Mouse (Mus musculus): Measurements from ENCODE around the gene Fbxl12. TPM values are rescaled to one million over a fixed set of nuclear protein-coding genes. Genes with fewer than 3 reads are reported as not detected.
"Not testable (repeated sequence)": the region's sequence is repeated elsewhere in the genome, so short reads cannot be mapped to it uniquely, and the experiment has no call there.

Gene Fbxl12
- 4.5 and 4.9 TPM in 2 replicates for polyA plus RNA-seq (2015; fragmentation: Nextera tagmentation; extraction: Ambion mirVana)

- under 1% methylated on average over 43 of the region's 43 CpGs for WGBS (ENCODE audit: insufficient replicate concordance)
- Histone ChIP-seq H3K4me3 (replicated peaks) (peak within 1 kb of the TSS; percentile 77), H3K27ac (replicated peaks) (peak within 1 kb of the TSS; percentile 87), H3K9me3 (replicated peaks) (no peaks in the 10 kb centered on the region), H3K9ac (peak within 1 kb of the TSS; percentile 76), H3K27me3 (no peaks in the 10 kb centered on the region), H3K4me2 (peak within 1 kb of the TSS; percentile 98), H3K36me3 (replicated peaks) (peaks cover 34% of the 10 kb centered on the region), H3K4me1 (replicated peaks) (peaks cover 69% of the 10 kb centered on the region)
- ATAC-seq (ENCODE audit: insufficient read depth), result peak; percentile 45
Observed at GRCm38 (mm10) chr9:20644360-20645081, at the start of gene Fbxl12. Fbxl12 (minus strand) TSS chr9:20644767.

GRCm38 (mm10) chr9:20692863-20693262 lies 48.3 kb upstream of the Fbxl12 start:
- Histone ChIP-seq H3K36me3 (replicated peaks) (no peaks in the 10 kb centered on the region), H3K4me1 (replicated peaks) (no peaks in the 10 kb centered on the region; the same call in 1 of the 2 replicates), H3K27ac (replicated peaks) (no peak overlapping the region), H3K4me3 (replicated peaks) (no peak overlapping the region), H3K9ac (no peak overlapping the region), H3K27me3 (peaks cover 49% of the 10 kb centered on the region), H3K9me3 (replicated peaks) (no peaks in the 10 kb centered on the region), H3K4me2 (no peak overlapping the region)
- WGBS (ENCODE audit: insufficient replicate concordance), result 68% methylated on average over 3 of the region's 3 CpGs
- no peak for ATAC-seq (ENCODE audit: insufficient read depth)

- not testable (repeated sequence) for ATAC-seq (ENCODE audit: insufficient read depth); H3K4me2 ChIP-seq; H3K9ac ChIP-seq; H3K27ac ChIP-seq (replicated peaks); H3K4me3 ChIP-seq (replicated peaks); H3K4me1 ChIP-seq (replicated peaks); H3K9me3 ChIP-seq (replicated peaks); H3K36me3 ChIP-seq (replicated peaks)
- 77% methylated on average over 2 of the region's 2 CpGs for WGBS (ENCODE audit: insufficient replicate concordance)
- H3K27me3 ChIP-seq, result peaks cover 29% of the 10 kb centered on the region
Observed at GRCm38 (mm10) chr9:20690449-20690848, 45.9 kb upstream of the Fbxl12 start.

- H3K9me3 ChIP-seq (replicated peaks), result no peaks in the 10 kb centered on the region
- H3K4me3 ChIP-seq (replicated peaks), result no peak overlapping the region
- no peaks in the 10 kb centered on the region for H3K36me3 ChIP-seq (replicated peaks)
- no peak for ATAC-seq (ENCODE audit: insufficient read depth)
- 9% methylated on average over 4 of the region's 4 CpGs for WGBS (ENCODE audit: insufficient replicate concordance)
- H3K9ac ChIP-seq, result no peak overlapping the region
- no peaks in the 10 kb centered on the region; the same call in 1 of the 2 replicates for H3K4me1 ChIP-seq (replicated peaks)
- no peak overlapping the region for H3K4me2 ChIP-seq
- H3K27me3 ChIP-seq, result peaks cover 24% of the 10 kb centered on the region
- H3K27ac ChIP-seq (replicated peaks), result no peak overlapping the region
Observed at GRCm38 (mm10) chr9:20689913-20690312, 45.3 kb upstream of the Fbxl12 start.

- Histone ChIP-seq H3K4me3 (replicated peaks) (no peak overlapping the region), H3K4me1 (replicated peaks) (no peaks in the 10 kb centered on the region), H3K27ac (replicated peaks) (no peak overlapping the region), H3K9me3 (replicated peaks) (no peaks in the 10 kb centered on the region), H3K27me3 (peaks cover 19% of the 10 kb centered on the region), H3K4me2 (no peak overlapping the region), H3K9ac (no peak overlapping the region), H3K36me3 (replicated peaks) (no peaks in the 10 kb centered on the region)
- ATAC-seq (ENCODE audit: insufficient read depth), result no peak
- 29% methylated on average over 1 of the region's 1 CpGs for WGBS (ENCODE audit: insufficient replicate concordance)
Observed at GRCm38 (mm10) chr9:20689403-20689802, 44.8 kb upstream of the Fbxl12 start.

GRCm38 (mm10) chr9:20685081-20685861 lies 40.7 kb upstream of the Fbxl12 start:
- WGBS (ENCODE audit: insufficient replicate concordance), result 43% methylated on average over 16 of the region's 17 CpGs

GRCm38 (mm10) chr9:20682389-20682722 lies 37.8 kb upstream of the Fbxl12 start:
- no peaks in the 10 kb centered on the region for H3K27me3 ChIP-seq
- no peak overlapping the region for H3K4me2 ChIP-seq
- H3K36me3 ChIP-seq (replicated peaks), result no peaks in the 10 kb centered on the region
- no peak overlapping the region for H3K9ac ChIP-seq
- H3K4me3 ChIP-seq (replicated peaks), result no peak overlapping the region
- 48% methylated on average over 2 of the region's 2 CpGs for WGBS (ENCODE audit: insufficient replicate concordance)
- H3K27ac ChIP-seq (replicated peaks), result no peak overlapping the region
- H3K9me3 ChIP-seq (replicated peaks), result no peaks in the 10 kb centered on the region
- ATAC-seq (ENCODE audit: insufficient read depth), result no peak
- no peaks in the 10 kb centered on the region for H3K4me1 ChIP-seq (replicated peaks)

More at GRCm38 (mm10) chr9:20685081-20685861, 40.7 kb upstream of the Fbxl12 start:
- no peak overlapping the region for H3K4me3 ChIP-seq (replicated peaks)
- H3K27me3 ChIP-seq, result no peaks in the 10 kb centered on the region
- no peaks in the 10 kb centered on the region for H3K4me1 ChIP-seq (replicated peaks)
- H3K27ac ChIP-seq (replicated peaks), result no peak overlapping the region
- no peak overlapping the region for H3K9ac ChIP-seq
- H3K9me3 ChIP-seq (replicated peaks), result no peaks in the 10 kb centered on the region
- no peak for ATAC-seq (ENCODE audit: insufficient read depth)
- H3K4me2 ChIP-seq, result no peak overlapping the region
- H3K36me3 ChIP-seq (replicated peaks), result no peaks in the 10 kb centered on the region

GRCm38 (mm10) chr9:20681546-20682388 lies 37.2 kb upstream of the Fbxl12 start:
- WGBS (ENCODE audit: insufficient replicate concordance), result 33% methylated on average over 7 of the region's 7 CpGs
- Histone ChIP-seq H3K27me3 (no peaks in the 10 kb centered on the region), H3K9ac (no peak overlapping the region), H3K4me2 (no peak overlapping the region), H3K36me3 (replicated peaks) (no peaks in the 10 kb centered on the region), H3K27ac (replicated peaks) (no peak overlapping the region), H3K4me1 (replicated peaks) (no peaks in the 10 kb centered on the region), H3K9me3 (replicated peaks) (no peaks in the 10 kb centered on the region), H3K4me3 (replicated peaks) (no peak overlapping the region)
- no peak for ATAC-seq (ENCODE audit: insufficient read depth)

- H3K27ac ChIP-seq (replicated peaks), result no peak overlapping the region
- no peak overlapping the region for H3K4me3 ChIP-seq (replicated peaks)
- no peaks in the 10 kb centered on the region for H3K36me3 ChIP-seq (replicated peaks)
- 68% methylated on average over 9 of the region's 9 CpGs for WGBS (ENCODE audit: insufficient replicate concordance)
- no peaks in the 10 kb centered on the region for H3K27me3 ChIP-seq
- no peaks in the 10 kb centered on the region for H3K4me1 ChIP-seq (replicated peaks)
- H3K4me2 ChIP-seq, result no peak overlapping the region
- ATAC-seq (ENCODE audit: insufficient read depth), result no peak
- H3K9me3 ChIP-seq (replicated peaks), result no peaks in the 10 kb centered on the region
- H3K9ac ChIP-seq, result no peak overlapping the region
Observed at GRCm38 (mm10) chr9:20680378-20680958, 35.9 kb upstream of the Fbxl12 start.

GRCm38 (mm10) chr9:20677892-20678291 lies 33.3 kb upstream of the Fbxl12 start:
- WGBS (ENCODE audit: insufficient replicate concordance), result 75% methylated on average over 12 of the region's 12 CpGs
- H3K4me1 ChIP-seq (replicated peaks), result no peaks in the 10 kb centered on the region
- ATAC-seq (ENCODE audit: insufficient read depth), result no peak
- no peaks in the 10 kb centered on the region for H3K36me3 ChIP-seq (replicated peaks)
- H3K9ac ChIP-seq, result no peak overlapping the region
- H3K27me3 ChIP-seq, result no peaks in the 10 kb centered on the region
- no peaks in the 10 kb centered on the region for H3K9me3 ChIP-seq (replicated peaks)
- no peak overlapping the region for H3K27ac ChIP-seq (replicated peaks)
- no peak overlapping the region for H3K4me3 ChIP-seq (replicated peaks)
- H3K4me2 ChIP-seq, result no peak overlapping the region

Data from liver, embryonic 15.5 days (tissue).